Mouse (Mus musculus): Measurements from ENCODE around the gene Akap6. TPM values are rescaled to one million over a fixed set of nuclear protein-coding genes. Genes with fewer than 3 reads are reported as not detected.

Akap6 gene
- total and polyA plus RNA-seq, 3 experiments: not detected

DNA sequence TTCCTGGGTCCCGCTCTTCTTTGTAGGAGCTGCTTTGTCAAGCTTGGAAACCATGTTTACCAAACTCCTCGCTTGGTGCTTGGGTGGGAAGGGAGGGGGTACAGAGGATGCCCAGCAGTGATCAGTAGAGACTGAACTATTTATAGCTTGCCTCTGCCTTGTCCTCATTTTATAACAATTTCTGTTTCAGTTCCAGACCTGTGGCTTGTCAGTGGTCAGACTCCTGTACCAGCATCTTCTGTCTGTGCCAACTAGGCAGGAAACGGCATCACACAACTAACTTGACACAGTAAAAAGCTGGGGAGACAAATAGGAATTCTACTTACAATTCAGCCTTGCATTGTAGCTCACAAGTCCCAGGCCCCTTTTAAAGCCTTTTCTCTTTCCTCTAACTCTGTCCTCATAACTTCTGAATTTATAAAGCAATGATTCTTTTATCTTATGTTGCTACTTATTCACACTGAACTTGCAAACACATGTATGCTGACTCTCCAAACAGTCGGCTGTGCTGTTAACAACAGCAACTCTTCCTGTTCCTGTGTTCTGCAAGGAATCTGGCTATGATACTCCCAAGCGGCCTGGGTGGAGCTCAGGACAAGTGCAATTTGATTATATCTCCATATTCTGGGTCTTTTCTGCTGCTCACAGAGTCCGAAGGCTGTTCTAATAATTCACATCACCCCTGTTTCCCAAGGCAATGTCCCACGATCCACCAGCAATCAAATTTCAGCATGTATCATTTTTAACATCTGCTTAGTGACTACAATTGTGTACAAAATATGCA is 12.9 kb downstream of the Akap6 start:
- peaks cover 3 to 4% of the 10 kb centered on the region in 2 experiments; a peak in 1 of 4 replicates for H3K4me1 ChIP-seq (ENCODE audit: control insufficient read depth in 1 of 2, insufficient read depth in 2 of 2, low read length in 2 of 2)
- no peaks in the 10 kb centered on the region for H3K79me2 ChIP-seq (ENCODE audit: control insufficient read depth, insufficient read depth, low read length, poor library complexity)
- peaks cover 0 to 2% of the 10 kb centered on the region in 2 experiments; a peak in 1 of 4 replicates for H3K36me3 ChIP-seq (ENCODE audit: control insufficient read depth in 1 of 2, insufficient read depth in 2 of 2, low read length in 2 of 2)
- no peak overlapping the region for H3K9ac ChIP-seq (ENCODE audit: control insufficient read depth, low read depth, low read length, poor library complexity, severe bottlenecking)
- DNase-seq (ENCODE audit: low read depth, low spot score): no peak
- no peaks in the 10 kb centered on the region for H3K9me3 ChIP-seq (replicated peaks; ENCODE audit: insufficient read depth, low read length)
- TF ChIP-seq SIN3A (IDR thresholded peaks at IDR 0.05; ENCODE audit: low read length) (no peak), ELF1 (IDR thresholded peaks at IDR 0.05; ENCODE audit: low read depth, low read length) (no peak), RCOR1 (IDR thresholded peaks at IDR 0.05; ENCODE audit: low read depth, low read length) (no peak), E2F4 (IDR thresholded peaks at IDR 0.05; ENCODE audit: borderline replicate concordance, low read depth, low read length) (no peak), NELFE (IDR thresholded peaks at IDR 0.05; ENCODE audit: low read depth, low read length) (no peak), MEF2A (IDR thresholded peaks at IDR 0.05; ENCODE audit: extremely low read depth, insufficient replicate concordance, low read depth, low read length, poor library complexity, severe bottlenecking) (no peak), EP300 (IDR thresholded peaks at IDR 0.05; ENCODE audit: low read depth in 1 of 2, low read length in 2 of 2) (no peak), POLR2AphosphoS5 (IDR thresholded peaks at IDR 0.05; ENCODE audit: borderline replicate concordance, low read depth, low read length) (no peak), BHLHE40 (IDR thresholded peaks at IDR 0.05; ENCODE audit: borderline replicate concordance, low read depth, low read length) (no peak)
- no peak overlapping the region for H3K4me3 ChIP-seq (ENCODE audit: control insufficient read depth in 1 of 2, insufficient read depth in 1 of 2, low read depth in 2 of 2, low read length in 2 of 2)
- H3K27ac ChIP-seq (ENCODE audit: control insufficient read depth, low read depth, low read length): no peak overlapping the region
- H3K27me3 ChIP-seq (ENCODE audit: control insufficient read depth in 1 of 2, insufficient read depth in 2 of 2, low read length in 2 of 2): no peaks in the 10 kb centered on the region; a peak in 1 of 4 replicates

DNA sequence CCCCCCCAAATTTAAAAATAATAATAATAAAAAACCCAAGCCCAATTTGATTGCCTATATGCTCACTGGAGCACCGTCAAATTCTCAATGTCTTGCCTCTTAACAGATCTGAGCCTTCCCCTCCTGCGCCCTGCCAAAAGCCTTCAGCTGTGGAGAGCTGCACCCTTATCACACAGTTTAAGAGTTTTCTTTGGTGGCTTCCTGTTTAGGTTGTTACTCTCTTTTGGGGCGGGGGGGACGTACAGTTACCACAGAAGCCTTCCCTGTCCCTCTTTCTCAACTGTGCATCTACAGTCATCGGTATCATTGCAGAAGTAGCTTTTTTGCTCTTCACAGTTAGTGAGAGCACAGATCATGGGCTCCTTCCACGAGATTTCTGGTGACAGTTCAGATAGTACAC is 19.2 kb downstream of the Akap6 start:
- DNase-seq (ENCODE audit: low read depth, low spot score): peak; percentile 79
- Histone ChIP-seq H3K27me3 (ENCODE audit: control insufficient read depth in 1 of 2, insufficient read depth in 2 of 2, low read length in 2 of 2) (no peaks in the 10 kb centered on the region), H3K79me2 (ENCODE audit: control insufficient read depth, insufficient read depth, low read length, poor library complexity) (no peaks in the 10 kb centered on the region), H3K4me3 (ENCODE audit: control insufficient read depth in 1 of 2, insufficient read depth in 1 of 2, low read depth in 2 of 2, low read length in 2 of 2) (no peak overlapping the region), H3K4me1 (ENCODE audit: control insufficient read depth in 1 of 2, insufficient read depth in 2 of 2, low read length in 2 of 2) (peaks cover 4 to 6% of the 10 kb centered on the region in 2 experiments), H3K9ac (ENCODE audit: control insufficient read depth, low read depth, low read length, poor library complexity, severe bottlenecking) (no peak overlapping the region), H3K9me3 (replicated peaks; ENCODE audit: insufficient read depth, low read length) (no peaks in the 10 kb centered on the region), H3K36me3 (ENCODE audit: control insufficient read depth in 1 of 2, insufficient read depth in 2 of 2, low read length in 2 of 2) (peaks cover 0 to 6% of the 10 kb centered on the region in 2 experiments; a peak in 2 of 4 replicates), H3K27ac (ENCODE audit: control insufficient read depth, low read depth, low read length) (no peak overlapping the region)
- TF ChIP-seq RCOR1 (IDR thresholded peaks at IDR 0.05; ENCODE audit: low read depth, low read length) (no peak), ETS1 (IDR thresholded peaks at IDR 0.05; ENCODE audit: low read depth, low read length) (peak; percentile 69), CHD2 (IDR thresholded peaks at IDR 0.05; ENCODE audit: low read length) (no peak), HCFC1 (IDR thresholded peaks at IDR 0.05; ENCODE audit: low read depth, low read length) (no peak), TCF12 (IDR thresholded peaks at IDR 0.05; ENCODE audit: low read depth, low read length) (peak; percentile 41; the same call in 1 of the 2 replicates), BHLHE40 (IDR thresholded peaks at IDR 0.05; ENCODE audit: borderline replicate concordance, low read depth, low read length) (no peak), SIN3A (IDR thresholded peaks at IDR 0.05; ENCODE audit: low read length) (peak; percentile 25; the same call in 1 of the 2 replicates), GATA1 (IDR thresholded peaks at IDR 0.05; ENCODE audit: low read depth, low read length) (peak; percentile 43; the same call in 1 of the 2 replicates), TBP (IDR thresholded peaks at IDR 0.05; ENCODE audit: low read depth, low read length) (no peak), NELFE (IDR thresholded peaks at IDR 0.05; ENCODE audit: low read depth, low read length) (no peak), ZKSCAN1 (IDR thresholded peaks at IDR 0.05; ENCODE audit: low read depth, low read length) (no peak), MYB (IDR thresholded peaks at IDR 0.05; ENCODE audit: low read depth, low read length) (no peak), NRF1 (IDR thresholded peaks at IDR 0.05; ENCODE audit: insufficient read depth, low read depth, low read length, poor library complexity, severe bottlenecking) (no peak), POLR2AphosphoS2 (IDR thresholded peaks at IDR 0.05; ENCODE audit: low read length) (no peak), EP300 (IDR thresholded peaks at IDR 0.05; ENCODE audit: low read depth in 1 of 2, low read length in 2 of 2) (peak; percentile 15 to 54; a peak in 1 of 4 replicates), ELF1 (IDR thresholded peaks at IDR 0.05; ENCODE audit: low read depth, low read length) (no peak), GABPA (IDR thresholded peaks at IDR 0.05; ENCODE audit: low read depth, low read length) (no peak)
